25 mouse cellular contexts compared by ENCODE assay signal in the genomic region with DNA sequence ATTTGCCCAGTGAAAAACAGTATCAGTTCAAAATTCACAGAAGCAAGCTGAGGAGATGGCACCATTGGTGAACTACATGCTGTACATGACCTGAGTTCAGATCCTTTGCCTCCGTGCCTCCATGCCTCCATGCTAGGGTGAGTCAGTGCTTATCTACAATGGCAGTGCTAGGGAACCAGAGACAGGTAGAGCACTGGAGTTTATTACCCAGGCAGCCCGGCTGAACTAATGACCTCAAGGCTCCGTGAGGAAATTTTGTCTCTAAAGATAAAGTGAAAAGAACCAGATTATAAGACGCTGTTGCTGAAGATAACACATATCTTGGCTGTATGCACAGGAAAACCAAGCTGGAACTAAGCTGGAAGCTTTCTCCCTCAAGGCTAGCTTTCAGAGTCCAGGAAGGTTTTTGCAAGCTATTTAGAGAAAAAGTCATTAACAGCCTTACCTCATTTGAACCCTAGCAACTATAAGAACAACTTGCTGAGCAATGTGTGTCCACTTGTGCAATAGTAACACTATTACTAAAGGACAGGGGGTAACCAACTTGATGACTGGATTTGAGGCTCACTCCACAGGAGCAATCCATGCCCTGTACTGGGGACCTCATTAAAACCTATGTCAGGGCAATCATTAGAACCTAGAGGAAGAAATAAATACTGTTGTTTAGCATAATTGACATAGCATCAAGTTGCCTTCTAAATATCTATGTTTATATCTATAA.
DNase-seq lines count a peak whose midpoint lies in the region; ATAC-seq and TF ChIP-seq lines count a peak whose summit lies in the region.
"Had no signal": no experiment of that assay in that cellular context is flagged by ENCODE, and none has a peak within 500 bp of the region (broad histone marks: within the 10 kb centered on the region; RNA-seq: fewer than 3 reads in every experiment).

No protein-coding gene starts in this region.

- no peaks in the 10 kb centered on the region for H3K27me3 ChIP-seq in liver, embryonic 13.5 days
- H3K27me3 ChIP-seq in liver, embryonic 12.5 days (replicated peaks): no peaks in the 10 kb centered on the region
- no peaks in the 10 kb centered on the region for H3K27me3 ChIP-seq in MEL (ENCODE audit: control insufficient read depth in 1 of 2, insufficient read depth in 2 of 2, low read length in 2 of 2)
- H3K27me3 ChIP-seq in stomach, embryonic 16.5 days (ENCODE audit: control insufficient read depth, insufficient read depth, low read length): no peaks in the 10 kb centered on the region
- H3K27me3 ChIP-seq in lung, postnatal 0 days (replicated peaks; ENCODE audit: insufficient read depth, low read length): no peaks in the 10 kb centered on the region
- H3K27me3 ChIP-seq: CH12.LX; forebrain, embryonic 13.5 days; heart, embryonic 13.5 days; hindbrain, embryonic 15.5 days; midbrain, embryonic 13.5 days had no signal

- H3K27ac ChIP-seq in liver, embryonic 13.5 days: no peak overlapping the region
- no peak overlapping the region for H3K27ac ChIP-seq in liver, embryonic 12.5 days
- H3K27ac ChIP-seq in MEL (ENCODE audit: control insufficient read depth, low read depth, low read length): no peak overlapping the region
- no peak overlapping the region for H3K27ac ChIP-seq in stomach, embryonic 16.5 days (ENCODE audit: low read length)
- no peak overlapping the region for H3K27ac ChIP-seq in lung, postnatal 0 days (ENCODE audit: low read length)
- H3K27ac ChIP-seq: forebrain, embryonic 13.5 days; heart, embryonic 13.5 days; hindbrain, embryonic 10.5 days; hindbrain, embryonic 15.5 days; liver, embryonic 14.5 days; midbrain, embryonic 13.5 days had no signal

- no peaks in the 10 kb centered on the region for H3K36me3 ChIP-seq in liver, embryonic 13.5 days
- no peaks in the 10 kb centered on the region for H3K36me3 ChIP-seq in liver, embryonic 12.5 days
- H3K36me3 ChIP-seq in MEL (ENCODE audit: control insufficient read depth in 1 of 2, insufficient read depth in 2 of 2, low read length in 2 of 2): peaks cover 0 to 2% of the 10 kb centered on the region in 2 experiments; a peak in 1 of 4 replicates
- H3K36me3 ChIP-seq in stomach, embryonic 16.5 days (ENCODE audit: control insufficient read depth, insufficient read depth, low read length): no peaks in the 10 kb centered on the region
- no peaks in the 10 kb centered on the region for H3K36me3 ChIP-seq in lung, postnatal 0 days (ENCODE audit: insufficient read depth, low read length)
- H3K36me3 ChIP-seq: heart, embryonic 13.5 days; hindbrain, embryonic 10.5 days; hindbrain, embryonic 15.5 days; midbrain, embryonic 13.5 days had no signal

- H3K4me3 ChIP-seq in liver, embryonic 13.5 days (replicated peaks): no peak overlapping the region
- H3K4me3 ChIP-seq in liver, embryonic 12.5 days: no peak overlapping the region
- no peak overlapping the region for H3K4me3 ChIP-seq in MEL (ENCODE audit: control insufficient read depth in 1 of 2, insufficient read depth in 1 of 2, low read depth in 2 of 2, low read length in 2 of 2)
- no peak overlapping the region for H3K4me3 ChIP-seq in stomach, embryonic 16.5 days (replicated peaks; ENCODE audit: low read length)
- no peak overlapping the region for H3K4me3 ChIP-seq in lung, postnatal 0 days (ENCODE audit: low read depth, low read length)
- H3K4me3 ChIP-seq: forebrain, embryonic 13.5 days; heart, embryonic 13.5 days; hindbrain, embryonic 10.5 days; hindbrain, embryonic 15.5 days; midbrain, embryonic 13.5 days had no signal

- no peak for TF ChIP-seq CTCF in MEL (IDR thresholded peaks at IDR 0.05 in 2 of 3, conservative IDR thresholded peaks at IDR 0.05 in 1 of 3; ENCODE audit: control insufficient read depth in 1 of 3, insufficient read depth in 1 of 3, low read depth in 2 of 3, low read length in 3 of 3, poor library complexity in 1 of 3, severe bottlenecking in 1 of 3)
- TF ChIP-seq CTCF in lung, postnatal 0 days (IDR thresholded peaks at IDR 0.05): no peak

- H3K9me3 ChIP-seq in liver, embryonic 13.5 days (replicated peaks): no peaks in the 10 kb centered on the region
- no peaks in the 10 kb centered on the region for H3K9me3 ChIP-seq in liver, embryonic 12.5 days (replicated peaks)
- no peaks in the 10 kb centered on the region for H3K9me3 ChIP-seq in MEL (replicated peaks; ENCODE audit: insufficient read depth, low read length)
- H3K9me3 ChIP-seq in stomach, embryonic 16.5 days (replicated peaks; ENCODE audit: control insufficient read depth, low read length): no peaks in the 10 kb centered on the region
- H3K9me3 ChIP-seq in lung, postnatal 0 days (ENCODE audit: low read length): no peaks in the 10 kb centered on the region
- H3K9me3 ChIP-seq: forebrain, embryonic 13.5 days; heart, embryonic 13.5 days; hindbrain, embryonic 10.5 days; hindbrain, embryonic 15.5 days; midbrain, embryonic 13.5 days had no signal

- peak; percentile 69 to 78 for TF ChIP-seq EP300 in MEL (IDR thresholded peaks at IDR 0.05; ENCODE audit: low read depth in 1 of 2, low read length in 2 of 2)
- TF ChIP-seq EP300 in lung, postnatal 0 days (IDR thresholded peaks at IDR 0.05): no peak

- no peak for TF ChIP-seq POLR2A in MEL (IDR thresholded peaks at IDR 0.05; ENCODE audit: control insufficient read depth in 1 of 2, insufficient read depth in 1 of 2, low read depth in 1 of 2, low read length in 2 of 2, poor library complexity in 1 of 2)

- H3K4me2 ChIP-seq in liver, embryonic 13.5 days: no peak overlapping the region
- no peak overlapping the region for H3K4me2 ChIP-seq in liver, embryonic 12.5 days
- H3K4me2 ChIP-seq in stomach, embryonic 16.5 days (ENCODE audit: low read depth, low read length): no peak overlapping the region
- no peak overlapping the region for H3K4me2 ChIP-seq in lung, postnatal 0 days (replicated peaks; ENCODE audit: low read depth, low read length)
- H3K4me2 ChIP-seq: forebrain, embryonic 13.5 days; heart, embryonic 13.5 days; hindbrain, embryonic 15.5 days; lung, embryonic 14.5 days; midbrain, embryonic 13.5 days had no signal

- TF ChIP-seq RAD21 in MEL (IDR thresholded peaks at IDR 0.05; ENCODE audit: low read depth, low read length): no peak

- WGBS in liver, embryonic 13.5 days (ENCODE audit: insufficient replicate concordance): 8% methylated on average over 4 of the region's 4 CpGs
- WGBS in liver, embryonic 12.5 days (ENCODE audit: insufficient replicate concordance): 14% methylated on average over 4 of the region's 4 CpGs
- WGBS in stomach, embryonic 16.5 days: 32% methylated on average over 4 of the region's 4 CpGs
- 31% methylated on average over 4 of the region's 4 CpGs for WGBS in lung, postnatal 0 days

- H3K79me2 ChIP-seq in MEL (ENCODE audit: control insufficient read depth, insufficient read depth, low read length, poor library complexity): no peaks in the 10 kb centered on the region

- 0 out of 2 replicates have a peak, but pooled peaks cover 5% of the 10 kb centered on the region for H3K4me1 ChIP-seq in liver, embryonic 13.5 days (replicated peaks)
- H3K4me1 ChIP-seq in liver, embryonic 12.5 days: peaks cover 7% of the 10 kb centered on the region; the same call in 1 of the 2 replicates
- H3K4me1 ChIP-seq in MEL (ENCODE audit: control insufficient read depth in 1 of 2, insufficient read depth in 2 of 2, low read length in 2 of 2): peaks cover 3 to 4% of the 10 kb centered on the region in 2 experiments
- no peaks in the 10 kb centered on the region for H3K4me1 ChIP-seq in stomach, embryonic 16.5 days (ENCODE audit: control insufficient read depth, insufficient read depth, low read length)
- H3K4me1 ChIP-seq in lung, postnatal 0 days (ENCODE audit: insufficient read depth, low read depth, low read length): no peaks in the 10 kb centered on the region
- H3K4me1 ChIP-seq: forebrain, embryonic 13.5 days; hindbrain, embryonic 10.5 days; hindbrain, embryonic 15.5 days; midbrain, embryonic 13.5 days had no signal

- peak; percentile 39; the same call in 1 of the 2 replicates for ATAC-seq in liver, embryonic 13.5 days (ENCODE audit: low read depth)
- ATAC-seq in liver, embryonic 12.5 days: no peak
- ATAC-seq in stomach, embryonic 16.5 days (ENCODE audit: insufficient read depth, low FRiP score): peak; percentile 53
- no peak for ATAC-seq in lung, postnatal 0 days
- ATAC-seq: forebrain, embryonic 13.5 days; inflammation-experienced regulatory T-cells, adult 6 months; midbrain, embryonic 13.5 days had no signal

- no peak overlapping the region for H3K9ac ChIP-seq in liver, embryonic 13.5 days
- H3K9ac ChIP-seq in liver, embryonic 12.5 days: no peak overlapping the region
- H3K9ac ChIP-seq in MEL (ENCODE audit: control insufficient read depth, low read depth, low read length, poor library complexity, severe bottlenecking): no peak overlapping the region
- H3K9ac ChIP-seq in stomach, embryonic 16.5 days (ENCODE audit: low read length): no peak overlapping the region
- no peak overlapping the region for H3K9ac ChIP-seq in lung, postnatal 0 days (replicated peaks; ENCODE audit: low read depth)
- H3K9ac ChIP-seq: forebrain, embryonic 13.5 days; heart, embryonic 13.5 days; hindbrain, embryonic 15.5 days; liver, embryonic 14.5 days; lung, embryonic 14.5 days; midbrain, embryonic 13.5 days had no signal

- no peak for DNase-seq in liver, embryonic 13.5 days
- peak; percentile 38 for DNase-seq in MEL (ENCODE audit: low read depth, low spot score)
- DNase-seq in gonadal fat pad, adult 2 months (ENCODE audit: low read depth): peak; percentile 13
- DNase-seq in lung, postnatal 0 days (ENCODE audit: low spot score): no peak
- DNase-seq in cerebellum, adult 8-10 months: no peak
- DNase-seq: adrenal gland, postnatal 36 days; cerebellum, adult 18-20 months; cerebellum, postnatal 14 days; gastrocnemius, postnatal 14 days; heart, adult 11 months; heart, postnatal 10 days; kidney, adult 9 months; kidney, postnatal 10 days; lung, embryonic 14.5 days; thymus, postnatal 25 days had no signal

TF ChIP-seq in MEL, 35 proteins besides CTCF, POLR2A, EP300 and RAD21 (continues in another document):
- TF ChIP-seq CHD1 (IDR thresholded peaks at IDR 0.05; ENCODE audit: low read depth, low read length): no peak
- TF ChIP-seq JUND (IDR thresholded peaks at IDR 0.05; ENCODE audit: low read depth, low read length): no peak
- no peak for TF ChIP-seq ZC3H11A (IDR thresholded peaks at IDR 0.05; ENCODE audit: low read depth, low read length)
- TF ChIP-seq POLR2AphosphoS5 (IDR thresholded peaks at IDR 0.05; ENCODE audit: borderline replicate concordance, low read depth, low read length): no peak
- TF ChIP-seq USF2 (IDR thresholded peaks at IDR 0.05; ENCODE audit: borderline replicate concordance in 1 of 2, insufficient read depth in 1 of 2, low read depth in 1 of 2, low read length in 2 of 2): no peak
- TF ChIP-seq RCOR1 (IDR thresholded peaks at IDR 0.05; ENCODE audit: low read depth, low read length): peak; percentile 33; the same call in 1 of the 2 replicates
- no peak for TF ChIP-seq MYC (IDR thresholded peaks at IDR 0.05; ENCODE audit: low read depth, low read length)
- TF ChIP-seq CHD2 (IDR thresholded peaks at IDR 0.05; ENCODE audit: low read length): no peak
- TF ChIP-seq TAL1 (IDR thresholded peaks at IDR 0.05; ENCODE audit: low read length): peak; percentile 33
- TF ChIP-seq SIN3A (IDR thresholded peaks at IDR 0.05; ENCODE audit: low read length): no peak
- TF ChIP-seq HCFC1 (IDR thresholded peaks at IDR 0.05; ENCODE audit: low read depth, low read length): no peak
- TF ChIP-seq GATA1 (IDR thresholded peaks at IDR 0.05; ENCODE audit: low read depth, low read length): peak; percentile 70

Comparison
In these comparisons a context has a peak if more than half of its experiments do, and no peak if none do; other contexts are left out.
1. ATAC-seq: peak in liver, embryonic 13.5 days (single experiment) and stomach, embryonic 16.5 days (single experiment); none in liver, embryonic 12.5 days (single experiment) and lung, postnatal 0 days (single experiment).
2. DNase-seq: peak in MEL (single experiment) and gonadal fat pad, adult 2 months (single experiment); none in liver, embryonic 13.5 days (single experiment), lung, postnatal 0 days (single experiment) and cerebellum, adult 8-10 months (single experiment).